Mouse (Mus musculus) small intestine, adult 2 months (tissue): Measurements from ENCODE around the gene Kdm1a.

Experiments used
- CTCF ChIP-seq: fragments of 200-500 bp; IDR thresholded peaks from 2 replicates; pipeline ENCODE4 v1.5.1; 2012; ENCODE audit warnings: low read depth, mild to moderate bottlenecking, control low read depth, inconsistent platforms, low read length, moderate library complexity, mixed read lengths; ENCODE audit not compliant: insufficient replicate concordance, insufficient read length; ENCODE audit errors: extremely low read depth
- POLR2A ChIP-seq: fragments of 200-500 bp; IDR thresholded peaks from 2 replicates; pipeline ENCODE4 v1.6.1; 2012; ENCODE audit warnings: low read depth, mild to moderate bottlenecking, control low read depth, inconsistent platforms, low read length, moderate library complexity

DNA sequence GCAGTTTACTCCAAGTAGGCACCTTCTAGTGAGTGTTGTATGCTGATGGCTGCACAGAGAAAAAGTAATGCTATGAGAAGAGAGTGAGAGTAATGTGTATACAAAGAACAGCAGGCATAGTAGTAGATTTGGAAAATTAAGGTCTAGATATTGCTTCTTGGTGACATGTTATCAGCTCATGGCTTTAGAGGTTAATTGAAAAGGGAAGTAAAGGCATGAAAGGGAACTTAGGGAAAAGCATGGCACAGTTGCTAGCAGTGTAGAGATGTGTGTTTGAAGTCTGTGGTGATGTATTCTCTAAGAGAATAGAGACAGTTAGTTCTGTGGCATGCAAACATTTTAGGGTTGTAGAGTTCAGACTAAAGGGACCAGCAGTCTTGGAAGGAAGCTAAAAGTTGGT is 82.7 kb downstream of the Kdm1a start:
- TF ChIP-seq CTCF (no peak), POLR2A (no peak)
